Comparison of ENCODE assay signal across 8 mouse cellular contexts in the genomic region with DNA sequence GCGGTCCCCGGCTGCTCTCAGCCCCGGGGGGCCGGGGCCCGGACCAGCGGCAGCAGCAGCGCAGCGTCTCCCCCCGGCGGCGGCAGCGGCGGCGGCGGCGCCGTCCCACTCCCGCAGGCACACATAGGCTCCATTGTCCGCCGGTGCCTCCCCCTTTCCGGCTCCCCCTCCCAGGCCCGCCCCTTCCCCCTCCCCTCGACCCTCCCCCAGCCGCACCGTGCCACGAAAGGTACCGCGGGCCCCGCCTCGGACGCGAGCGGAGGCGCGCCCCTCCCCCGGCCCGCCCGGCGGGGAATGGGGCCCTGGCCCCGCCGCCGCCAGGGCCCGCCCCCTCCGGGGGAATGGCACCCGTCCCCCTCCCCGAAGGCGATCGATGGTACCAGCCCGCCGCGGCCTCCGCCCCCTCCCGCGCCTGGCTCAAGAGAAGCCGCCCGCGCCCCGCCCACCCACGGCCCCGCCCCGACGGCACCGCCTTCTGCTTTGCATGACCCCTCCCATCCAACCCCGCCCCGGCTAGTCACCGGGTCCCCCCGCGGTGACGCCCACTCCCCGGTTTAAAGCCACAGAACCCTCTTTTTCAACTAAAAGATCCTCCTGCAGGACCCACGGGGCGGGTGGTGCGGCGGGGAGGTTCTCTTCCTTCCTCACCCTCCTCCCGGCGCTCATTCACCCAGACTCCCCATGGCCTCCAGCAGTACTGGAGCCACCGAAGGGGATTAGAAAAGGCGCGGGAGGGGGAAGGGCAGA.
DNase-seq lines count a peak whose midpoint lies in the region; ATAC-seq lines count a peak whose summit lies in the region.

No protein-coding gene starts in this region.

- H3K9me3 ChIP-seq in hindbrain, embryonic 16.5 days (ENCODE audit: control insufficient read depth, low read length): no peaks in the 10 kb centered on the region

- peak; percentile 85 for DNase-seq in R1 (ENCODE audit: low read depth, low spot score)
- DNase-seq in cerebellum, postnatal 25 days: peak; percentile 89 to 95
- peak; percentile 92 for DNase-seq in frontal cortex, postnatal 36 days (ENCODE audit: low spot score in 2 of 2)
- DNase-seq in left cerebral cortex, adult 18-20 months (ENCODE audit: low spot score in 2 of 2): peak; percentile 87 to 90
- DNase-seq in right cerebral cortex, adult 18-20 months: peak; percentile 94
- peak; percentile 74 for DNase-seq in urinary bladder, postnatal 10 days (ENCODE audit: low spot score)

- ATAC-seq in hindbrain, embryonic 16.5 days: peak; percentile 93

- H3K27ac ChIP-seq in hindbrain, embryonic 16.5 days (ENCODE audit: low read depth, low read length): peak overlapping the region; percentile 89
- peak overlapping the region; percentile 73 for H3K27ac ChIP-seq in macrophage

- no peaks in the 10 kb centered on the region; the same call in 1 of the 2 replicates for H3K79me2 ChIP-seq in macrophage (ENCODE audit: inconsistent target)

- H3K4me2 ChIP-seq in hindbrain, embryonic 16.5 days (ENCODE audit: low read length): peak overlapping the region; percentile 84

- peaks cover 19% of the 10 kb centered on the region for H3K4me1 ChIP-seq in hindbrain, embryonic 16.5 days (ENCODE audit: control insufficient read depth, insufficient read depth, low read depth, low read length)

- H3K36me3 ChIP-seq in hindbrain, embryonic 16.5 days (ENCODE audit: control insufficient read depth, insufficient read depth, low read length): no peaks in the 10 kb centered on the region
- H3K36me3 ChIP-seq in macrophage (ENCODE audit: inconsistent target): no peaks in the 10 kb centered on the region; the same call in 1 of the 2 replicates

- WGBS in hindbrain, embryonic 16.5 days: 0% methylated on average over 13 of the region's 79 CpGs
- under 1% methylated on average over 65 of the region's 79 CpGs for WGBS in macrophage (ENCODE audit: missing documents)

- H3K4me3 ChIP-seq in hindbrain, embryonic 16.5 days (ENCODE audit: low read length): peak overlapping the region; percentile 88
- H3K4me3 ChIP-seq in macrophage (ENCODE audit: inconsistent target): peak overlapping the region; percentile 52

- no peaks in the 10 kb centered on the region for H3K27me3 ChIP-seq in hindbrain, embryonic 16.5 days (replicated peaks; ENCODE audit: control insufficient read depth, insufficient read depth, low read length)

- peak overlapping the region; percentile 91 for H3K9ac ChIP-seq in hindbrain, embryonic 16.5 days (ENCODE audit: low read depth, low read length)

Comparison
In these comparisons a context has a peak if more than half of its experiments do, and no peak if none do; other contexts are left out.
1. Peak in every context shown above with its lines: DNase-seq, ATAC-seq, H3K4me3 ChIP-seq and H3K27ac ChIP-seq.